Mouse (Mus musculus): ENCODE measurements around the gene Avpr2.

- TF ChIP-seq POLR2A (IDR thresholded peaks at IDR 0.05; ENCODE audit: borderline replicate concordance, extremely low read depth, insufficient read depth, insufficient read length, poor library complexity, severe bottlenecking): no peak
- TF ChIP-seq CTCF (IDR thresholded peaks at IDR 0.05; ENCODE audit: borderline replicate concordance, extremely low read depth, insufficient read depth, insufficient read length): no peak
These were observed 24.1 kb upstream of the Avpr2 start for GRCm38 (mm10) chrX:73867852-73868251.

Measured in brain, embryonic 14.5 days (tissue).